Mouse (Mus musculus): ENCODE results near the gene Gja3. TPM values are rescaled to one million over a fixed set of nuclear protein-coding genes. Genes with fewer than 3 reads are reported as not detected.
A peak's percentile ranks its signal among the peaks of the same experiment; 100 is the strongest.

Gene Gja3
- 10 to 100 TPM; 21.4 to 29.0 TPM for total RNA-seq (2021)
- long read RNA-seq, experiment 1, transcript Gja3-201 (2 exons, 2,766 nt), result minor isoform, 5 of 57 reads
- long read RNA-seq, experiment 1, transcript Gja3-202 (2 exons, 284 nt), result major isoform, 43 of 57 reads
- long read RNA-seq, experiment 1, partial matches to known transcripts, result 0 of 57 reads
- long read RNA-seq, experiment 1, other reads (novel, unspliced or antisense), result 9 of 57 reads
- long read RNA-seq, experiment 2, transcript Gja3-201 (2 exons, 2,766 nt), result minor isoform, 7 of 97 reads
- long read RNA-seq, experiment 2, transcript Gja3-202 (2 exons, 284 nt), result major isoform, 72 of 97 reads
- long read RNA-seq, experiment 2, partial matches to known transcripts, result 1 of 97 reads
- long read RNA-seq, experiment 2, other reads (novel, unspliced or antisense), result 17 of 97 reads

DNA sequence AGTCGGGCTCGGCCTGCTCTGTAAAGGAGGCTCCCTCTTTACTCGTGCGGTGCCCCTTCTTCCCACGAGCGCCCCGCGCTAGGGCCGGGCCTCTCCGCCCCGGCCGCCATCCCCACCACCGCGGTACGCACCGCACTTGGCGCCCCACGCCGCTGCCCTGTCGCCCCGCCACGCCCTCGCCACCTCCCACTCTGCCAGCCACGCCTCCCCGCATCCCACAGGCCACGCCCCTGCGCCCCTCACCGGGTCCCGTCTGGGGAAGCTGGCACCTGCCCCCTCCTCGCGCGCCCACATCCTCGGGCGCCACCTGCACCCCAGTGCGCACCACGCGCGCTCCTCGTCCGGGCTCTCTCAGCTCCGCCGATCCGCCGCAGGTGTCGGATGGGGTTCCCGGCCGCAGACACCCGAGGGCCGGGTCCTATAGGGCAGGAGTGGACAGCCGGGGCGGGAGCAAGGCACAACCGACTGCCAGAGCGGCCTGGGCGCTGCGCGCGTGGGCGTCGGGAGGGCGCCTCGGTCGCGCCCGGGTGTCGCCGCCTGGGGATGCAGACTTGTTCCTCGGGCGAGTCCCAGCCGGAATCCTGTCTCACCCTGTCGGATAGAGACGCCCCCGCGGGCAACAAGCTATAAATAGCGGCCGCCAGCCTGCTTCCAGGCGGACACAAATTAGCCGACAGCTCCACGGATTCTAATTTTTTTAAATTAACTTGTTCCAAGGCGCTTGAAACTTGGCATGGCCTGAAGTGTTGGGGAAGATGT, at the start of gene Gja3:
Gene Gja3 (minus strand): TSS at position 538 of the 759 bp plus-strand sequence.
- peak in 1 of 2 experiments; percentile 23 for DNase-seq (ENCODE audit: low spot score in 2 of 2)

DNA sequence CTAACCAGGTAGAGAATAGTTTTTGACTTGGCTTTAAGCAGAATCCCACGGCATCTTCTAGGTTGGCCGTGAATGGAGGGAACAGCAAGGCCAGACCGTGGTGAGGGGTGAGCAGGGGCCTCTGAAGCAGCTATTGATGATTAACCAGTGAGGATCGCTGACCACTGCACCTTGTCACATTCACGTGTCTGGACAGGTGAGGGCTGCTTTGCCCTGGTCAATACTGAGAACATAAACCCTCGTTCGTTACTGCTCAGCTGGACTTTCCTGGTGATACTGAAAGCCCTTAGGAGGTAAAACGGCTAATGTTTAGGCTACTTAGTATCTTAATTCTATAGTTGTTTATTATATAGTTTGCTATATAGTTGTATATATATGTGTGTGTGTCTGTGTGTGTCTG, 49.2 kb upstream of the Gja3 start:
- no peak for DNase-seq (ENCODE audit: low spot score in 2 of 2)

DNA sequence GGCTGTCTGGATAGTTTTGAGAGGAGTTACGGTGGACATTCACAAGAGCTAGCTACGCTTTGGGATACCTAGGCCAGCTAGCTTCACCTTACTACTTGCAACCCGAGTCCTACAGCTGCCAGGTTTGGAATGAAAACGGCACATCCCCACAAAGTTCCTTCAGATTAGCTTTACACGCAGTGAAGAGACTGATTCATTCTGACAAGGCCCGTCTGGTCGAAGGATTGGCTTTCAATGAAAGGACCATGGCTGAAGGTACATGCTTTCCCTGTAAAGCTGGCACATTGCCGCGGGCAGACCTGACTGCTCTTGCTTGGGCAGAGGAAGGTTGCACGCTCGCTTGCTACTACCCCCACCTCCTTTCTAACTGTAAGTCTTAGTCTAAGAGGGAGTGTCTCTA, 47.8 kb upstream of the Gja3 start:
- no peak for DNase-seq (ENCODE audit: low spot score in 2 of 2)

DNA sequence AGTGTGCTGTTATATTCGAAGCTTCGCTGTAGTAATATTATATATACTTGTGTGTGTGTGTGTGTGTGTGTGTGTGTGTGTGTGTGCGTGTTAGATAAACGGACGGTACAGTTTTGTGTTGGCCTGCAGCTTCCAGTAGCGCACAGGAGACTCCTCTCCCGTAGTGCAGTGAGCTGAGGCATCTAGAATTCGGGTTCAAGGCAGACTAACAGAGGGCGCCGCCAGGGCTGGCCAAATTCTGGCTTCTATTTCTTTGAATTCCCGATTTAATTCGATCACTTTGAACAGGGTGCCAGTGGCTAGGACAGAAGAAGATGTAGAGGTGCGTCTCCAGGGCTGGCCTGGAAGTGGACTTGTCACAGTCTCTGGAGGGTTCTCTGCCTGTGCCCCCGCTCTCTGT, 47.2 kb upstream of the Gja3 start:
- DNase-seq (ENCODE audit: low spot score in 2 of 2), result no peak

DNA sequence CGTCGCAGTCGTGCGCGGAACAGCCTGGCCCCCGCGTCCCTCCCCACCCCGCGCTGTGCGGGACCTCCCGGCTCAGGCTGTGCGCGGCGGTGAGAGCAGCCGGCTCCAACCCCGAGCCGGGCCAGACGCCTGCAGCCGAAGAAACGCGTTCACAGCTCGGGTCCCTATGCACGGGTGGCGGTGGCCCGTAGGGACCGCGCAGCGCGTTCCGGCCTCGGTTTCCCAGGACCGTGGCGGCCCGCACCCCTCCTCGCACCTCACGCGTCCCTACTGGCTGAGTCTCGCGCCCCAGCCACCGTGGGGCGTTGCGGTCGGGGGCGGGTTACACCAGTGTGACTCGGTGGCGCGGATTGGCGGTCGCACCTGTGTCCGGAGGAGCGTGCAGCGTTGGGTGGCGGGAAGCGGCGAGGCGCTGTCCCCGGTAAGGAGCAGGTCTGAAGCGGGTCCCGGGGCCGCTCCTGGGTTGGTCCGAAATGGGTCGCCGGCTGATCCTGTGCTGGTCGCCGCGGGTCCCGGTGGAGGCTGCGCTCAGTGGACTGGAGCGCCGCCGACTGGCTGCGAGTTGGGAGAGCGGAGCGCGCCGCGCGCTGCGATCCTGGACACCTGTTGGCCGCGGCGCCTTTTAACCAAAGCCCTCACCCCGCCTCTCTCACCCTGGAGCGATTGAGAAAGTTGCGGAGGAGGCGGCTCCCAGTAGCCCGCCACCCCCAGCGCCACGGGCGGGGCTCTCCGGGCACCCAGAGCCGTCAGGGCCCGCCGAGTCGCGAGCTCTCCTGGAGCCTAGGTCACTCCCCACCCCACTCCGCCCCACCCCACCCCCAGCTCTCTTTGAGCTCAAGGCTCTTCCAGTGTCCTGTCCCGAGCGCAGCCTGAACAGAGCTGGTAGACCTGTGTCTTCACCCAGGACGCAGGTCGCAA, 46.5 kb upstream of the Gja3 start, which contains the start of gene Gjb2:
Gene Gjb2 (minus strand): TSS at position 597 of the 918 bp plus-strand sequence.
- DNase-seq (ENCODE audit: low spot score in 2 of 2), result peak in 1 of 2 experiments; percentile 17

DNA sequence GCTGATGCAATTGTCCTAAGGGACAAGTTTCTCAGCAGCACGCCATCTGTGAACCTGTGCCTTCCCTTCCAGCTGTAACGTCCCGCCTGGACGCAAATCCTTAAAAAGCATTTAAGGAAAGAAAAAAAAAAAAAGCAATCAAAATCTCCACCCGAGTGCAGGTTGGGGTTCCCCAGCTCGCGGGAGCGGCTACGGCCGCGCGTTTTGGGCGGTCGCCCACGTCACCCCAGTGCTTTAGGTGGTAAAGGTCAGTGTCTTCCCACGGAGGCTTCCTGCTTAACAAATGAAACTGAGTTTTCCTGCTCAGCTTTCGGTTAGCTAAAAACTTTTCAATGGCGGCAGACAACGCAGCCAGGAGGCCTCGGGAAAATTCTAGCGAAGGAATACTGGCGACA, 45.8 kb upstream of the Gja3 start:
- DNase-seq (ENCODE audit: low spot score in 2 of 2), result no peak

DNA sequence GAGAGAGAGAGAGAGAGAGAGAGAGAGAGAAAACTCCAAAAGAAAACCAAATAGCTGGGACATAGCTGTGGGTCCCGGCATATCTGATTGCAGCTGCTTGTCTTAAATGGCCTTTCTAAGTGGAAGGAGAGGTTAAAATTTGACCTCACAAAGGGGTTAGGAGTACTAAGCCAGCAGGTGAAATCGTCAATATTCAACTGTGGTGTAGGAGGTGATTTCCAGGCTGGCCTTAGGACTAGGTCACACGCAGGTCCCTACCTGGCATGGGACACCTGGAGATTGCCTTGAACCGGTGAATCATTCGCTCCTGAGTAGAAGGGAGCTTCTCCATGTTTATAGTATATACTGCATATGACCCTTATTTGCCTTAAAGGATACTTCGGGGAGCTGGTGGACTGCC, 45.2 kb upstream of the Gja3 start:
- DNase-seq (ENCODE audit: low spot score in 2 of 2), result no peak

DNA sequence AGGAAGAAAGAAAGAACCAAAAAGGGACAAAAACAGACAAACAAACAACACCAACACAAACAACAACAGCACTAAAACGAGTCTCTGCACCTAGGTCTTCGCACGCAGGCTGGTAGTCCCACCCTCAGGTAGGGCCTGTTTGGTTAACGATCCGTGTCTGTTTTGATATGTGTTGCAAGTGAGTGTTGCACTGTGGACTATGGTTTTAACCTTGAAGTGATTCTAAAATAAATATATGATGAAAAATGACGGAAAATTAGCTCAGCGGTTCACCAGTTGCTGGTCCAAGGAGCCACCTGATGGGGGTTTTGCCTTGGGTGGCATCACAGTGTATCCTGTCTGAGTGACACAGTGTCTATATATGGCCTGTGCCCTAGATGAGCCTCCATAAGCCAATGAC, 43.7 kb upstream of the Gja3 start:
- no peak for DNase-seq (ENCODE audit: low spot score in 2 of 2)

DNA sequence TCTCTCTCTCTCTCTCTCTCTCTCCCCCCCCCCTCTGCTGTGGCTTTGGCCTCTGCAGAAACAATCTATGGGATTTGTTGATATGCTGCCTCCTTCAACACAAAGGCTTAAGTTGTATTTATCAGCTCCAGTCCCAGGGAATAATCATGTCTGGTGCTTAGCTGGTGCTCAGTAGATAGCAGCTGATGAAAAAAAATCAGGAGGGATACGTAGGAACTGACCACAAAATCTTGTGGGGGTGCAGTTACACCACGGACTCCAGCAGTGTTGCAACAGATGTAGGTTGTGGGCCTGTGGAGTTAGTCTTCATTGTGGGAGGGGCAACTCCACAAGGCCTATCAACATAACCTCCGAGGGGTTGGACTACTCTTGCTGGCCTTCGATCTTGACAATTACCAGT, 38.0 kb upstream of the Gja3 start:
- DNase-seq (ENCODE audit: low spot score in 2 of 2), result no peak

DNA sequence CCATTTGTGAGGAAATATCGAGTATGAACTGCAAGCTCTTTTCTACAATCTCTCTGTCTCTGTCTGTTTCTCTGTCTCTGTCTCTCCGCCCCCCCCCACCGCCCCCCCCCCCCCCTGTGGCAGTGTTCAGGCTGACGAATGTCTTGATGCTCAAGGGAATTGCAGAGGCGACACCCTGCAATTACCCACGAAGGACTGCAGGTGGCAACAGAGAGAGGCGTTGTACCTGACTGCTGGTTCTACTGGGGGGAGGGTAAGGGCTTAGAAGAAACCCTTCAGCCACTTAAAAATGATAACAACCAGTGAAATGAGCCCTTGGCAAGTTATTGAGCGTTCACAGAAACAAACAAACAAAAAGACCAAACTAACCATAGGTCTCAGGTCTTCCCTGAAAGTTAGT, 35.1 kb upstream of the Gja3 start:
- no peak for DNase-seq (ENCODE audit: low spot score in 2 of 2)

DNA sequence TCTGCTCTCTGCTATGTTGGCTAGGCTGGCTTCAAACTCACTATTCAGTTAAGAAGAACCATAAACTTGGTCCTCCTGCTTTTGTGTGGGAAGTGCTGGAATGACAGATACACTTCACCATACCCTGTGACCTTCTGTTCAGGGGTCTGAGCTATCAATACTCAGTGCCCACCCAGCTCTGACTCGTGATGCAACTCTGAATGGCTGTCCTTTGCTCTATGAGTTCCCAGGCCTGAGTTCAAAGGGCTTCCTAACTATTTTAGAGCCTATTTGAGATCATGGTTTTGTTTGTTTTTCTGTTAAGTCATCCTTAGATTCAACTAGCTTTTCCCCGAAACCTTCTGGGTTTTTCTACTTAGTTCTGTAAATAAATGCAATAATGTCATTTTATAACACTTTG, 32.1 kb upstream of the Gja3 start:
- DNase-seq (ENCODE audit: low spot score in 2 of 2), result no peak

DNA sequence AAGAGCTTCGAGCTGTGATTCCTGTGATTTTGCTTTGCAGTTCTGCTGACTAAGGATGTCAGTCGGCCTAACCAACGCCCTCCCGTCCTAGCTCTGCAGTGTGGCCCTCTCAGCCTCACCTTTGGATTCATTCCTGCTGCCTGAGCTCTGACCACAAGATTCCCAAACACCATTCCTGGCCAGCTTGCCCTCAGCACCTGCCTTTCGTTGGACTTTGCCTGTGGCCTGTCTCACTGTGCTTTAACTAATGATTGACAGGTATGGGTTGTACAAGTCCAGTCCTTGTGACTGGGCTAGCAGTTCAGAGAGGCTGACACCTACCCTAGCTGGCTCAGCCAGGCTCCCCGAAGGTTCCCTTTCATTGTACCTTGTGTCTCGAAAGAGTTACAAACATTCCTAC, 31.2 kb upstream of the Gja3 start:
- DNase-seq (ENCODE audit: low spot score in 2 of 2), result no peak

DNA sequence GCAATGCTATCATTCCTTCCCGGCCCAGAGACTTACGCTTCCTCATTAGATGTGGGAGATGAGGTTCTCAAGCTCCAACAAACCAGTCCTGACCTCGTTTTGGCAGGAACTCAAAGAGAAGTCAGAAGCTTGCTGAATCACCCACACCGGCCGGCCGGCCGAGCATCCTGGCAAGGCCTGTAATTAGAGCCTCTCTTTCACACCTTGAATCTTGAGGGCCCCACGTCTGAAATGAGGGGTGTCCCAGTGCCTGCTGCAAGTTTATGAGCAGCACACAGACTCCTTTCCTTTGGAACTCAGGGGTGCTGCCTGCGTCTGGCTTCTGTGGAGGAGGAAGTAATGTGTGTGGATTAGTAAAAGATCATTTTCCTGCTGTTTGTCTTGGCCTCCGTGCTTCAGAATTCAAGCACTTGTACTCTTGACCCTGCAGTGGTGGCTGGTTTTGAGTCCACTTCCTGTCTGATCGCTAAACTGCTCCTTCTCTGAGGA, 26.3 kb upstream of the Gja3 start:
- no peak for DNase-seq (ENCODE audit: low spot score in 2 of 2)

DNA sequence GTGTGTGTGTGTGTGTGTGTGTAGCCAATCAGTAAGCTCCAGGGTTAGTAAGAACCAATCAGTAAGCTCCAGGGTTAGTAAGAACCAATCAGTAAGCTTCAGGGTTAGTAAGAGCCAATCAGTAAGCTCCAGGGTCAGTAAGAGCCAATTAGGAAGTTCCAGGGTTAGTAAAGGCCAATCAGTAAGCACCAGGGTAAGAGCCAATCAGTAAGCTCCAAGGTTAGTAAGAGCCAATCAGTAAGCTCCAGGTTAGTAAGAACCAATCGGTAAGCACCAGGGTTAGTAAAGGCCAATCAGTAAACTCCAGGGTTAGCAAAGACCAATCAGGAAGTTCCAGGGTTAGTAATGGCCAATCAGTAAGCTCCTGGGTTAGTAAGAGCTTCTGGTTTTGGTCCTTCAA, 25.0 kb upstream of the Gja3 start:
- no peak for DNase-seq (ENCODE audit: low spot score in 2 of 2)

DNA sequence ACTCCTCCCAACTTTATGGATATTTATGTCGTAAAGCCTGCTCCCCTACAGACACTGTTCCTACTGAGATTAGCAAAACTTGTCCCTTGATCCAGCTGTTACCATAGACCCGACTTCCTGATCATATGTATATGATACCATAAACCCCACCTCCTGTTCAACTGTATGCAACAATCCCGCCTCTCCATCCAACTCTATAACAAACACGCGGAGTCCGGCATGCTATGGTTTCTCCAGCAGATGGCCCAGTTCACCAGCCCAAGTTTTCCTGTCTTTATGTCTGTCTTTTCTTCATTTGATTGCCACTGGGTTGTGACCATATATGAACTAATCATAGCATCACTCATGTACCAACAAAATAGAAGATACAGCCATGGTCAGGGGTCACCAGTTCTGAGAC, 17.6 kb upstream of the Gja3 start:
- no peak for DNase-seq (ENCODE audit: low spot score in 2 of 2)

DNA sequence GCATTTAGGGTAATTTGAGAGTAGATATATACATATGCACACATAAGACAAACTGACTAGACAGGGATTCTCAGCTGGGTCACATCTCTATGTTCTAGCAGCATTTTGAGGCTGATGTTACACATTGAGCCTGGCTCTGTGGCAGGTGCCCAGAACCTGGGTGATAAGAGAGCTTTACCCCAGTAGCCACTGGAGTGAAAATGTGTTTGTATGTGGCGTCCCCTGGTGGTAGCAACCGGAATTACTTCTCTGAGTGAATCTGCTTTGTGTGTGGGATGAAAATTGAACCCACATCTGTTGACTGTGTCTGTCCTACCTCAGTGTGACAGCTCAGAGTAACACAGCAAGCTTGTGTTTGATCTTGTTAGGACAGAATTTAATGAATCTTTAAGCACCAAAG, 12.0 kb upstream of the Gja3 start:
- DNase-seq (ENCODE audit: low spot score in 2 of 2), result peak in 1 of 2 experiments; percentile 26

DNA sequence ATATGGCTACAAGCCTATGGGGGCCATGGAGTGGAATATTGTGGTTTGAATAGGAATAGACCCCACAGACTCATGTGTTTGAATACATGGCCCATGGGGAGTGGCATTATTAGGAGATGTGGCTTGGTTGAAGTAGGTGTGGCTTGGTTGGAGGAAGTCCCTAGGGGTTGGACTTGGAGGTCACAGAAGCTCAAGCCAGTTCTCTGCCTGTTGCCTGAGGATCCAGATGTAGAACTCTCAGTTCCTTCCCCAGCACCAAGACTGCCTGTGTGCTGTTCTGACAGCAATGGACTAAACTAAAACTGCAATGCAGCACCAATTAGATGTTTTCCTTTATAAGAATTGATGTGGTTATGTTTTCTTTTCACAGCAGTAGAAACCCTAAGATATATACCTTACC, 8.2 kb upstream of the Gja3 start:
- DNase-seq (ENCODE audit: low spot score in 2 of 2), result no peak

DNA sequence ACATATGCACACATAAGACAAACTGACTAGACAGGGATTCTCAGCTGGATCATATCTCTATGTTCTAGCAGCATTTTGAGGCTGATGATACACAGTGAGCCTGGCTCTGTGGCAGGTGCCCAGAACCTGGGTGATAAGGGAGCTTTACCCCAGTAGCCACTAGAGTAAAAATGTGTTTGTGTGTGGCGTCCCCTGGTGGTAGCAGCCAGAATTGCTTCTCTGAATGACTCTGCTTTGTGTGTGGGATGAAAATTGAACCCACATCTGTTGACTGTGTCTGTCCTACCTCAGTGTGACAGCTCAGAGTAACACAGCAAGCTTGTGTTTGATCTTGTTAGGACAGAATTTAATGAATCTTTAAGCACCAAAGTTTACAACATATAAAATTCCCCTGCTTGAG, 2.2 kb upstream of the Gja3 start:
- DNase-seq (ENCODE audit: low spot score in 2 of 2), result peak in 1 of 2 experiments; percentile 32

DNA sequence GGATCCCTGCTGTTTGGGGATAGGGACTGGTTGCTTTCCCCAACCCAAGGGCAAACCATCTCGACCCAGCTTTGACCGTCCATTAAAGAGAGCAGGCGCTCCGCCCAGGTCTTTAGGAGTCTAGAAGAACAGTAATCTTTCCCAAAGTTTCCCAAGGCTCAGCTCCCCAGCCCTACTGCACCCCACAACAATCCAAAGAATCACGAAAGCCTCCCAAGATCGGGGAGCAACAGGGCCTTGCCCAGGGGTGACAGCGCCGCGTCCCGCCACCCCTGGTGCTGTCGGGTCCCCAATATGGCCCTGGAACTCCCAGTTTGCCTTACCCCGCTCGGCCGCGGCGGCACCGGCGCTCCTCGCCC, 717 bp downstream of the Gja3 start:
- DNase-seq (ENCODE audit: low spot score in 2 of 2), result no peak

DNA sequence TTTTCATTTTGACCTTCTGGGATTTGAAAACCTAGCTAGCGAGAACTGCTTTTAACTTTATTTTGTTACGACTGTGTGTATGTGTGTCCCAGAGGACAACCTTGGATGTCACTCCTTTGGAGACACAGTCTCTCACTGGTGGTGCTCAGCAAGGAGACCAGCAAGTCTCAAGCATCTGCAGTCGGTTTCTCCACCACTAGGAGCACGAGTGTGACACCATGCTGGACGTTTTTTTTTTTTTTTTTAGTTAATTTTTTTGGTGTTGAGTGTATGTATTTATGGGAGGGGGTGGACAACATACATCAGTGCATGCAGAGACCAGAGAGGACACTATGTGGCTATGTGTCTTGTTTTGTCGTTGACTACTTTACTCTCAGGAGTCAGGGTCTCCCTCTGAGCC, 5.2 kb downstream of the Gja3 start:
- no peak for DNase-seq (ENCODE audit: low spot score in 2 of 2)

DNA sequence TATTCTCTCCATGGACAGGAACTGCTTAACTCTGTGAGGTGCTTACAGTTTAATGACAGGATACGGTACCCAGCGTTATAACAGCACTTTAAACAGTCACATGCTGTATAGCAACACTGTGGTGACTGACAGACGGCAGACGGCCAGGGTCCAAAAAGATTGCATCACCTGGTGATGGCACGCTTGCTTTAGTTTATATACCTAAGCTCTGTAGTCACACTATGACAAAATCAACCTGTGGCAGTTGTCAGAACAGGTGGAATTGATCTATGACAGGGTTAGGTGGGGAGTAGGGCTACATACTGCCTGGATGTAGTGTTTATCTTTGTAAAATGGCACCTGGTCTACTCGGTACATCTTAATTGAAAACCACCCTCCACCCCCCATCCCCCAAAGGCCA, 14.0 kb downstream of the Gja3 start:
- no peak for DNase-seq (ENCODE audit: low spot score in 2 of 2)
